Mouse (Mus musculus) mouse embryonic stem cell (cell line): ENCODE measurements around the gene Ttc34.

ENCODE experiments used
- in situ Hi-C, 2 experiments: fragments of 300-500 bp; cut with MboI; formaldehyde crosslinking; loops; 1 replicate in 1 of 2; 3 replicates in 1 of 2; pipeline ENCODE4 v1.14.3; 2019 to 2020; ENCODE audit warnings: low sequenced_read_pairs in 2 of 2, low pct_unique_long_range_greater_than_20kb in 1 of 2, mixed read lengths in 1 of 2; ENCODE audit not compliant: unreplicated experiment in 1 of 2

The Ttc34 gene

GRCm38 (mm10) chr4:154882014-154882659 is 44.9 kb downstream of the Ttc34 start:
- in situ Hi-C loops: loop anchor here (10.0 to 25.0 kb wide), 3 partner anchors 183 to 373 kb away; partner anchors contain the start of genes Faap20 (in 1 of the 2) and Pex10 (in 1 of the 2)

- in situ Hi-C loops: loop anchor here (5.0 to 25.0 kb wide), 4 partner anchors 179 to 369 kb away; partner anchors contain the start of genes Pex10 (in 2 of the 2) and Faap20 (in 1 of the 2)
Observed at GRCm38 (mm10) chr4:154885416-154885815, 48.2 kb downstream of the Ttc34 start.

GRCm38 (mm10) chr4:154886876-154887592 is 49.8 kb downstream of the Ttc34 start:
- in situ Hi-C loops: loop anchor here (5.0 to 25.0 kb wide), 4 partner anchors 178 to 368 kb away; partner anchors contain the start of genes Pex10 (in 2 of the 2) and Faap20 (in 1 of the 2)

GRCm38 (mm10) chr4:154887593-154888250 is 50.5 kb downstream of the Ttc34 start:
- in situ Hi-C loops: loop anchor here (5.0 to 25.0 kb wide), 4 partner anchors 177 to 367 kb away; partner anchors contain the start of genes Pex10 (in 2 of the 2) and Faap20 (in 1 of the 2)

GRCm38 (mm10) chr4:154890887-154891286 is 53.6 kb downstream of the Ttc34 start:
- in situ Hi-C loops: loop anchor here in 1 of 2 experiments (25.0 kb wide), 1 partner anchor 346 kb away; the partner anchor contains the start of gene Faap20

- in situ Hi-C loops: loop anchor here in 1 of 2 experiments (25.0 kb wide), 1 partner anchor 342 kb away; the partner anchor contains the start of gene Faap20
Observed at GRCm38 (mm10) chr4:154895549-154895948, 58.3 kb downstream of the Ttc34 start.

- in situ Hi-C loops: loop anchor here in 1 of 2 experiments (25.0 kb wide), 1 partner anchor 339 kb away; the partner anchor contains the start of gene Faap20
Observed at GRCm38 (mm10) chr4:154897676-154898465, 60.6 kb downstream of the Ttc34 start.

- in situ Hi-C loops: loop anchor here in 1 of 2 experiments (25.0 kb wide), 1 partner anchor 339 kb away; the partner anchor contains the start of gene Faap20
Observed at GRCm38 (mm10) chr4:154898506-154899446, 61.5 kb downstream of the Ttc34 start, which contains the start of gene Fam213b. Gene Fam213b, minus strand, starts transcription at chr4:154899135.

GRCm38 (mm10) chr4:154902371-154902770 is 65.1 kb downstream of the Ttc34 start:
- in situ Hi-C loops: no loop called here

GRCm38 (mm10) chr4:154904185-154905071 is 67.2 kb downstream of the Ttc34 start:
- in situ Hi-C loops: no loop called here

GRCm38 (mm10) chr4:154907833-154908232 is 70.6 kb downstream of the Ttc34 start:
- in situ Hi-C loops: no loop called here

- in situ Hi-C loops: no loop called here
Observed at GRCm38 (mm10) chr4:154908490-154908889, 71.2 kb downstream of the Ttc34 start.

GRCm38 (mm10) chr4:154910606-154911522 is 73.6 kb downstream of the Ttc34 start:
- in situ Hi-C loops: no loop called here

- in situ Hi-C loops: no loop called here
Observed at GRCm38 (mm10) chr4:154911644-154912043, 74.4 kb downstream of the Ttc34 start.

GRCm38 (mm10) chr4:154913845-154914244 is 76.6 kb downstream of the Ttc34 start:
- in situ Hi-C loops: no loop called here
